Comparison of ENCODE assay signal across 8 mouse cellular contexts in genomic region chr17:56291171-56291511, GRCm38 (mm10). TPM values are rescaled to one million over a fixed set of nuclear protein-coding genes. Genes with fewer than 3 reads are reported as not detected.
DNase-seq lines count a peak whose midpoint lies in the region; ATAC-seq and TF ChIP-seq lines count a peak whose summit lies in the region.

No protein-coding gene starts in this region.

- ATAC-seq in forebrain, embryonic 13.5 days = peak; percentile 85
- peak; percentile 90 for ATAC-seq in lung, embryonic 15.5 days (ENCODE audit: borderline replicate concordance, extremely low read depth, low FRiP score, low TSS enrichment)
- peak; percentile 69 for ATAC-seq in neutrophil, adult 5-6 weeks (ENCODE audit: extremely low read depth, insufficient number of reproducible peaks, low FRiP score, poor library complexity, severe bottlenecking)

- peak; percentile 73 to 94 (median 93) for TF ChIP-seq CTCF in MEL (IDR thresholded peaks at IDR 0.05 in 2 of 3, conservative IDR thresholded peaks at IDR 0.05 in 1 of 3; ENCODE audit: control insufficient read depth in 1 of 3, insufficient read depth in 1 of 3, low read depth in 2 of 3, low read length in 3 of 3, poor library complexity in 1 of 3, severe bottlenecking in 1 of 3)
- TF ChIP-seq CTCF in thymus, adult 2 months (IDR thresholded peaks at IDR 0.05; ENCODE audit: borderline replicate concordance, control insufficient read depth, extremely low read depth, insufficient read depth, low read length, poor library complexity) = peak; percentile 97

- WGBS in forebrain, embryonic 13.5 days = under 1% methylated on average over 16 of the region's 16 CpGs
- under 1% methylated on average over 16 of the region's 16 CpGs for WGBS in lung, embryonic 15.5 days
- under 1% methylated on average over 16 of the region's 16 CpGs for WGBS in thymus, adult 2 months

- peak overlapping the region; percentile 80 for H3K9ac ChIP-seq in MEL (ENCODE audit: control insufficient read depth, low read depth, low read length, poor library complexity, severe bottlenecking)
- peak overlapping the region; percentile 49; the same call in 1 of the 2 replicates for H3K9ac ChIP-seq in forebrain, embryonic 13.5 days
- H3K9ac ChIP-seq in lung, embryonic 15.5 days = peak overlapping the region; percentile 39

- TF ChIP-seq EP300 in MEL (IDR thresholded peaks at IDR 0.05; ENCODE audit: low read depth in 1 of 2, low read length in 2 of 2) = peak in 1 of 2 experiments; percentile 44; a peak in 2 of 4 replicates

- H3K36me3 ChIP-seq in MEL (ENCODE audit: control insufficient read depth in 1 of 2, insufficient read depth in 2 of 2, low read length in 2 of 2) = peaks cover 0 to 21% of the 10 kb centered on the region in 2 experiments; a peak in 2 of 4 replicates
- no peaks in the 10 kb centered on the region for H3K36me3 ChIP-seq in forebrain, embryonic 13.5 days (ENCODE audit: poor library complexity, severe bottlenecking)
- peaks cover 4% of the 10 kb centered on the region for H3K36me3 ChIP-seq in lung, embryonic 15.5 days
- H3K36me3 ChIP-seq in thymus, adult 2 months (ENCODE audit: control insufficient read depth, insufficient read depth, low read length) = peaks cover 1% of the 10 kb centered on the region; the same call in 1 of the 2 replicates

- peak overlapping the region; percentile 88 for H3K27ac ChIP-seq in MEL (ENCODE audit: control insufficient read depth, low read depth, low read length)
- peak overlapping the region; percentile 37 for H3K27ac ChIP-seq in forebrain, embryonic 13.5 days
- peak overlapping the region; percentile 97 for H3K27ac ChIP-seq in lung, embryonic 15.5 days
- H3K27ac ChIP-seq in thymus, adult 2 months (ENCODE audit: control insufficient read depth, insufficient read depth, low read length) = peak overlapping the region; percentile 98

- no peaks in the 10 kb centered on the region for H3K27me3 ChIP-seq in MEL (ENCODE audit: control insufficient read depth in 1 of 2, insufficient read depth in 2 of 2, low read length in 2 of 2)
- no peaks in the 10 kb centered on the region for H3K27me3 ChIP-seq in forebrain, embryonic 13.5 days
- no peaks in the 10 kb centered on the region for H3K27me3 ChIP-seq in lung, embryonic 15.5 days
- no peaks in the 10 kb centered on the region for H3K27me3 ChIP-seq in thymus, adult 2 months (ENCODE audit: control insufficient read depth, insufficient read depth, low read length)

- H3K79me2 ChIP-seq in MEL (ENCODE audit: control insufficient read depth, insufficient read depth, low read length, poor library complexity) = no peaks in the 10 kb centered on the region; the same call in 1 of the 2 replicates

- intact Hi-C loops in heart, postnatal 36 days (cut with DNase I) = no loop called here

- H3K4me3 ChIP-seq in MEL (ENCODE audit: control insufficient read depth in 1 of 2, insufficient read depth in 1 of 2, low read depth in 2 of 2, low read length in 2 of 2) = peak overlapping the region; percentile 20 to 51
- H3K4me3 ChIP-seq in forebrain, embryonic 13.5 days = peak overlapping the region; percentile 37
- peak overlapping the region; percentile 60 for H3K4me3 ChIP-seq in lung, embryonic 15.5 days
- H3K4me3 ChIP-seq in thymus, adult 2 months (ENCODE audit: control insufficient read depth, insufficient read depth, low read length) = peak overlapping the region; percentile 27

- no peaks in the 10 kb centered on the region for H3K9me3 ChIP-seq in MEL (replicated peaks; ENCODE audit: insufficient read depth, low read length)
- H3K9me3 ChIP-seq in forebrain, embryonic 13.5 days (replicated peaks) = no peaks in the 10 kb centered on the region
- no peaks in the 10 kb centered on the region for H3K9me3 ChIP-seq in lung, embryonic 15.5 days

- DNase-seq in MEL (ENCODE audit: low read depth, low spot score) = peak; percentile 98
- peak; percentile 63 for DNase-seq in cerebellum, adult 11 months
- DNase-seq in heart, postnatal 36 days = peak; percentile 89 to 93
- DNase-seq in layer of hippocampus, adult 11-12 months (ENCODE audit: low spot score) = peak; percentile 81
- DNase-seq in thymus, adult 2 months = peak; percentile 94

- H3K4me2 ChIP-seq in forebrain, embryonic 13.5 days = peak overlapping the region; percentile 59
- H3K4me2 ChIP-seq in lung, embryonic 15.5 days = peak overlapping the region; percentile 79

- peaks cover 6 to 36% of the 10 kb centered on the region in 2 experiments; a peak in 3 of 4 replicates for H3K4me1 ChIP-seq in MEL (ENCODE audit: control insufficient read depth in 1 of 2, insufficient read depth in 2 of 2, low read length in 2 of 2)
- H3K4me1 ChIP-seq in forebrain, embryonic 13.5 days = peaks cover 37% of the 10 kb centered on the region
- peaks cover 44% of the 10 kb centered on the region for H3K4me1 ChIP-seq in lung, embryonic 15.5 days
- H3K4me1 ChIP-seq in thymus, adult 2 months (replicated peaks; ENCODE audit: control insufficient read depth, insufficient read depth, low read length) = peaks cover 58% of the 10 kb centered on the region

- TF ChIP-seq POLR2A in MEL (IDR thresholded peaks at IDR 0.05; ENCODE audit: control insufficient read depth in 1 of 2, insufficient read depth in 1 of 2, low read depth in 1 of 2, low read length in 2 of 2, poor library complexity in 1 of 2) = peak; percentile 52 to 61; a peak in 3 of 4 replicates
- TF ChIP-seq POLR2A in thymus, adult 2 months (IDR thresholded peaks at IDR 0.05; ENCODE audit: control insufficient read depth, extremely low read depth, insufficient read depth, low read length, poor library complexity) = 0 out of 2 replicates have a peak, but pooled peaks have one; percentile 29

- peak; percentile 32 for TF ChIP-seq RAD21 in MEL (IDR thresholded peaks at IDR 0.05; ENCODE audit: low read depth, low read length)

TF ChIP-seq in MEL, 35 proteins besides CTCF, POLR2A, EP300 and RAD21 (continues in another document):
- TF ChIP-seq ELF1 (IDR thresholded peaks at IDR 0.05; ENCODE audit: low read depth, low read length) (peak; percentile 93), E2F4 (IDR thresholded peaks at IDR 0.05; ENCODE audit: borderline replicate concordance, low read depth, low read length) (peak; percentile 66; the same call in 1 of the 2 replicates), SIN3A (IDR thresholded peaks at IDR 0.05; ENCODE audit: low read length) (peak; percentile 56; the same call in 1 of the 2 replicates), CHD2 (IDR thresholded peaks at IDR 0.05; ENCODE audit: low read length) (no peak), NRF1 (IDR thresholded peaks at IDR 0.05; ENCODE audit: insufficient read depth, low read depth, low read length, poor library complexity, severe bottlenecking) (peak; percentile 74), MYB (IDR thresholded peaks at IDR 0.05; ENCODE audit: low read depth, low read length) (no peak), TCF12 (IDR thresholded peaks at IDR 0.05; ENCODE audit: low read depth, low read length) (peak; percentile 62; the same call in 1 of the 2 replicates), TBP (IDR thresholded peaks at IDR 0.05; ENCODE audit: low read depth, low read length) (peak; percentile 58; the same call in 1 of the 2 replicates)

RNA-seq across cellular contexts. Expression of gene Plin3, which starts 1.5 kb away (rescaled TPM):
- 6.6 and 7.6 TPM in 2 replicates for total RNA-seq in MEL (2012; rRNA removed)
- 10 to 100 TPM in 1 of 2 experiments, not detected in 1; 13.1 TPM for polyA plus RNA-seq in MEL (2012; ENCODE audit: insufficient read depth in 1 of 2, insufficient read length in 2 of 2, low read depth in 1 of 2, low replicate concordance in 2 of 2, missing spikeins in 1 of 2)
- polyA plus RNA-seq in forebrain, embryonic 13.5 days (2015; fragmentation: Nextera tagmentation; extraction: Ambion mirVana) = 18.3 and 21.8 TPM in 2 replicates
- total RNA-seq in heart, postnatal 36 days (2021) = 100 to 1,000 TPM; 183 to 206 TPM
- 82.4 and 82.5 TPM in 2 replicates for polyA plus RNA-seq in lung, embryonic 15.5 days (2015; fragmentation: Nextera tagmentation; extraction: Ambion mirVana)
- 13.5 and 14.2 TPM in 2 replicates for total RNA-seq in neutrophil, adult 5-6 weeks (2017)
- 29.3 and 33.0 TPM in 2 replicates for polyA plus RNA-seq in thymus, adult 2 months (2012; rRNA removed)

RNA-seq across cellular contexts. Expression of gene Arrdc5, which starts 8.9 kb away (rescaled TPM):
- total RNA-seq in MEL (2012; rRNA removed) = not detected in 2 replicates
- not detected for polyA plus RNA-seq in MEL (2012; ENCODE audit: insufficient read depth in 1 of 2, insufficient read length in 2 of 2, low read depth in 1 of 2, low replicate concordance in 2 of 2, missing spikeins in 1 of 2)
- not detected in 2 replicates for polyA plus RNA-seq in forebrain, embryonic 13.5 days (2015; fragmentation: Nextera tagmentation; extraction: Ambion mirVana)
- not detected for total RNA-seq in heart, postnatal 36 days (2021)
- polyA plus RNA-seq in lung, embryonic 15.5 days (2015; fragmentation: Nextera tagmentation; extraction: Ambion mirVana) = not detected in 2 replicates
- total RNA-seq in neutrophil, adult 5-6 weeks (2017) = not detected in 2 replicates
- not detected in 2 replicates for polyA plus RNA-seq in thymus, adult 2 months (2012; rRNA removed)

RNA-seq across cellular contexts. Expression of gene Uhrf1, which starts 12.0 kb away (rescaled TPM):
- 185 and 201 TPM in 2 replicates for total RNA-seq in MEL (2012; rRNA removed)
- polyA plus RNA-seq in MEL (2012; ENCODE audit: insufficient read depth in 1 of 2, insufficient read length in 2 of 2, low read depth in 1 of 2, low replicate concordance in 2 of 2, missing spikeins in 1 of 2) = 100 to 1,000 TPM; 115 to 133 TPM
- polyA plus RNA-seq in forebrain, embryonic 13.5 days (2015; fragmentation: Nextera tagmentation; extraction: Ambion mirVana) = 119 and 138 TPM in 2 replicates
- total RNA-seq in heart, postnatal 36 days (2021) = 1 to 10 TPM; 2.8 to 3.3 TPM
- polyA plus RNA-seq in lung, embryonic 15.5 days (2015; fragmentation: Nextera tagmentation; extraction: Ambion mirVana) = 148 and 150 TPM in 2 replicates
- 2.3 and 2.4 TPM in 2 replicates for total RNA-seq in neutrophil, adult 5-6 weeks (2017)
- polyA plus RNA-seq in thymus, adult 2 months (2012; rRNA removed) = 154 and 258 TPM in 2 replicates

RNA-seq across cellular contexts. Expression of gene Ticam1, which starts 14.6 kb away (rescaled TPM):
- 3.5 and 4.6 TPM in 2 replicates for total RNA-seq in MEL (2012; rRNA removed)
- 1 to 10 TPM in 1 of 2 experiments, not detected in 1; 8.7 TPM for polyA plus RNA-seq in MEL (2012; ENCODE audit: insufficient read depth in 1 of 2, insufficient read length in 2 of 2, low read depth in 1 of 2, low replicate concordance in 2 of 2, missing spikeins in 1 of 2)
- 1.4 and 1.6 TPM in 2 replicates for polyA plus RNA-seq in forebrain, embryonic 13.5 days (2015; fragmentation: Nextera tagmentation; extraction: Ambion mirVana)
- total RNA-seq in heart, postnatal 36 days (2021) = 1 to 10 TPM; 8.7 to 8.8 TPM
- 4.2 and 4.6 TPM in 2 replicates for polyA plus RNA-seq in lung, embryonic 15.5 days (2015; fragmentation: Nextera tagmentation; extraction: Ambion mirVana)
- 4.8 and 6.4 TPM in 2 replicates for total RNA-seq in neutrophil, adult 5-6 weeks (2017)
- polyA plus RNA-seq in thymus, adult 2 months (2012; rRNA removed) = 21.6 and 23.1 TPM in 2 replicates

RNA-seq across cellular contexts. Expression of gene Fem1a, which starts 34.5 kb away (rescaled TPM):
- 16.2 and 21.5 TPM in 2 replicates for total RNA-seq in MEL (2012; rRNA removed)
- 10 to 100 TPM in 1 of 2 experiments, not detected in 1; 17.1 TPM for polyA plus RNA-seq in MEL (2012; ENCODE audit: insufficient read depth in 1 of 2, insufficient read length in 2 of 2, low read depth in 1 of 2, low replicate concordance in 2 of 2, missing spikeins in 1 of 2)
- polyA plus RNA-seq in forebrain, embryonic 13.5 days (2015; fragmentation: Nextera tagmentation; extraction: Ambion mirVana) = 16.5 and 19.3 TPM in 2 replicates
- total RNA-seq in heart, postnatal 36 days (2021) = 100 to 1,000 TPM; 106 to 111 TPM
- polyA plus RNA-seq in lung, embryonic 15.5 days (2015; fragmentation: Nextera tagmentation; extraction: Ambion mirVana) = 11.7 and 13.3 TPM in 2 replicates
- total RNA-seq in neutrophil, adult 5-6 weeks (2017) = 22.2 and 23.8 TPM in 2 replicates
- polyA plus RNA-seq in thymus, adult 2 months (2012; rRNA removed) = 43.1 and 45.2 TPM in 2 replicates

Comparison
In these comparisons a context has a peak if more than half of its experiments do, and no peak if none do; other contexts are left out.
1. Peak in every context shown above with its lines: DNase-seq, ATAC-seq, H3K4me3 ChIP-seq and H3K27ac ChIP-seq.
2. H3K27ac ChIP-seq: peak in every context shown above with its lines; median percentile 98 in thymus, adult 2 months; 97 in lung, embryonic 15.5 days; 88 in MEL; 37 in forebrain, embryonic 13.5 days.